Mouse (Mus musculus) mammary gland, adult 2 months (tissue): ENCODE results near the gene Tmie. TPM values are rescaled to one million over a fixed set of nuclear protein-coding genes. Genes with fewer than 3 reads are reported as not detected.

Experiments used
- polyA plus RNA-seq: library from polyadenylated mRNA; depleted of rRNA; stranded (reverse); fragments of >200 nt; gene quantifications from 2 replicates; pipeline ENCODE4 v1.2.3, GENCODE M21; 2012; ENCODE audit warnings: low replicate concordance; rRNA removed

Tmie gene
- polyA plus RNA-seq = 5.6 and 7.9 TPM in 2 replicates

DNA sequence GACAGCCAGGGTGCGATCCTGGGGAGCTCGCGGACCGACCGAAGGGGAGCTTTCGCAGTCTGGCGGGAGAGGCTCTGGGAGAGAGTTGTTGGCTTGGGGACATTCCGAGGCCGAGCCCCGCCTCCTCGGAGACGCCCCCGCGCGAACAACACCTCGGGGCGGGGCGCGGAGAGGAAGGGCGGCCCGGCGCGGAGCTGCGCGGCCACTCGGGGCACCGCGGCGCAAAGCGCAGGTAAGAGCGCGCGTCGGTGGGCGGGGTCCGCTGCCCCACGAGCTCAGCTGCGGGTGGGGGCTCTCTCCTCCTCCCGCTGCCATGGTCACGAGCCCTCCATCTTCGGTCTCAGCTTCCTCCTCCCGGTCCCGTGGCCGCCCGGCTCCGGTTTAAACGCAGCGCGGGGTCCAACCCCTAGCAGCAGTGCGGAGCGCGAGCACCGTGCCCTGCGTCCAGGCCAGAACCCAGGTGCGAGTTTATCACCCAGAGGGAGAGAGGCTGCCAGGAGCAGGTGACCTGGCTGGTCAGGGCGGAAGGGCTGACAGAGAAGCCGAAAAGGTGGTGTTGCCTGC is at the start of gene Tmie:
Gene Tmie (minus strand): TSS at position 116 of the 564 bp plus-strand sequence.

DNA sequence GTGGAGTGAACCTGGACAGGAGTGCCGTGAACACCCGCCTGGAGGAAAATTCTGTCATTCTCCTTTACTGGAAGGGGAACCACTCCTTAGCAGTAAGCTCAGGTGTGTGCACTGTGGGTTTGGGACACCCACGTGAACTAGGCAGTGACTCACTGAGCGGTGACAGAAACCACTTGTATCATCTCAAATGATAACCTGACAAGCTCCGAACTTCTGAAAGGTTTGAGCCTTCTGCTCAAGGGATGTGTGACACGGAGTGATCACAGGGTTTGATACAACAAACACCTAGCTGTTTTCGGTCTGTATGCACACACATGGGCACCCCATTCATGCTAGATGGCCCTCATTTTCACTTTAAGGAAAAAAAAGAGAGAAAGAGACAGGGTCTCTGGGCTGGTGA is 36.9 kb upstream of the Tmie start, which contains the start of gene Fam240a:
Gene Fam240a (minus strand): TSS at position 76 of the 400 bp plus-strand sequence.

DNA sequence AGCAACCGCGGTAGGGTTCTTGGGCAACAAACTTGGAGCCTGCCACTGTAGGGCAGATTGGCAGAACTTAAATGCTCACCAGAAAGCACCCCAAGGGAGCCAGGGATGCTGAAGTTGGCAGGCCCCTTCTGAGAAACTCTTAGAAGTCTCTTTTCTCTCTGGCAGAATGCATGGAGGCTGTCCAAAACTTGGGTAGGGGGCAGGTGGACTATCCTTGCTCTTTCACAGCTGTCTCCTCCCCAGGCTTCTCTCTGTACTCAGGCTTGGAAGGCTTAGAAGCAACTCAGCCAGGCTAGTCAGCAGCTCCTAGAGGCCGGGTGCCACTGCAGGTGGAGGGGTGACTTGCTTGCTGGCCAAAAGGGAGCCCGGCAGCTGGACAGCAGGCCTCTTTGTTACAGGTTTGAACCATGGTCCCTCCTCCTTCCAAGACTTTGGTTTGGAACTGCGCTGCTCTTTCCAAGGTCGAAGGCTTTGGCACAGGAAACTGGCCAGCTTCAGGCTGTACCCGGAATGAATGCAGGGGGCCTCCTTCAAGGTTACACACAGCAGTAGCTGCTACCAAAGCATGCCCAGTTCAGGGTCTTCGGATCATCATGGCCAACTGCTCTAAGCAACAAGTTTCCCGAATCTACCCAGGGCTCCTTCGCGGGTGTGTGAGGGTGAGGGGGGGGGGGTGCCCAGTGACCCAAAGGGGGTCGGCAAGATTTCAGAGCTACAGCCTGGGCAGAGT is 557 bp downstream of the Tmie start, which contains the start of gene Als2cl:
Gene Als2cl (plus strand): TSS at position 680 of the 730 bp plus-strand sequence.

DNA sequence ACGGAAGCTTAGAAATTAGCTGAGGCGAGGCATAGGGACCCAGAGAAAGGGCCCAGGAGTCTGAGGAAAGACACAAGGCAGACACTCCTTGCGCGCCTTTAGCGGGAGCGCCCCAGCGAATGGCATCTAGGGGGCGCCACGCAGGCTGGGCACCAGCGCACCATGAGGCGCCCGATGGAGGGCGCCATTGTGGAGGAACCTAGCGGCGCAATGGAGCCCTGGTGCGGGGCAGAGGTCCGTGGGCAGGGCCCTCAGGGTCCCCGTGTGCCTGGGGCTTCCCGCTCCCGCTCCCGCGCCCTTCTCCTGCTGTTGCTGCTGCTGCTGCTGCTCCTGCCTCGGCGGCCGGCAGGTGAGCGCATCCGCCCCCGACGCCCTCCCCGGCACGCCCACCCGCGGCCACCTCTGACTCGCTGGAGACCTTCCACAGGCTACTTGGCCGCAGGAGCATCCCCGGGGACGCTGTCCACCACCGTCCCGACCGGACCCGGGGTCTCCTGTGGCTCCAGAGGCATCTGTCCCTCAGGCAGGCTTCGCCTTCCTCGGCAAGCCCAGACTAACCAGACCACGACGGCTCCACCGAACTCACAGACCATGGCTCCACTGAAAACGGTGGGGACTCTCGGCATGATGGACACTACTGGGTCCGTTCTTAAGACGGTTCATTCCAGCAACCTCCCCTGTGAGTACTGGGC is 22.0 kb downstream of the Tmie start, which contains the start of gene Prss50:
Gene Prss50 (plus strand): TSS at position 187 of the 692 bp plus-strand sequence.

DNA sequence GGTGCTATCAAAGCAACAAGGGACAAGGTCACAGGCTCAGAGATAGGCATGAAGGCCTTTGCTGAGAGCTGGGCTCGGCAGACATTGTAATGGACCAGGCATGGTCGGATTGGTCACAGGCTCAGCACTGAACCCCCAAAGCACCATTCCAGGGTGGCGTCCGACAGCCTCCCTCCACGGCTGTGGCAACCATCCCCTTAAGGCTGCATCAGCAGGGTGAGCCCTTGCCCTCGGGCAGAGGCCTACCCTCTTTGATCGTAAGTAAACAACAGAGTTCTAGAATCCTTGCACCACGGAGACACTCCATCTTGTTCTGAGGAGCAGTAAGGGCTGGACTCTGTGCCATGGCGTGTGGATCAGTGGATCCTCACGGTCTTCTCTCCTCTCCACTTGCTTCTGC is 35.7 kb downstream of the Tmie start, which contains the start of gene Prss46:
Gene Prss46 (plus strand): TSS at position 301 of the 400 bp plus-strand sequence.

DNA sequence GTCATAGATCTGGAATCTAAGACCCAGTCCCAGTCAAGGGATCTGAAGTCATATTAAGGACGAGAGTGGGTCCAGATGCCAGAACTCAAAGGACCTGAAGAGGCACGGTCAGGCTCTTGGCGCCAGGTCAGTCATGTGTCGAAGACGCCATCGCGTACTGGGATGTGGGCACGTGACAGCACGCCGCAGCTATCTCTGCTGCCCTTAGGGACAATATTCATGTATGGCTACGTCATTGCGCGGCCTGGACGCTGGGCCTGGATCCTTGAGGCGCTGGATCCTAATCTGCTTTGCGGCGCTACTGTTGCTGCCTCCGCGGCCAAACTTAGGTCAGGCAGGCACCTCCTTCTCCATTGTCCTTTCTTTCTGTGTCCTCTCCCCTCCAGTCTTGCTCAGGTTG is 45.5 kb downstream of the Tmie start, which contains the start of gene Prss45:
Gene Prss45 (plus strand): TSS at position 178 of the 400 bp plus-strand sequence.

DNA sequence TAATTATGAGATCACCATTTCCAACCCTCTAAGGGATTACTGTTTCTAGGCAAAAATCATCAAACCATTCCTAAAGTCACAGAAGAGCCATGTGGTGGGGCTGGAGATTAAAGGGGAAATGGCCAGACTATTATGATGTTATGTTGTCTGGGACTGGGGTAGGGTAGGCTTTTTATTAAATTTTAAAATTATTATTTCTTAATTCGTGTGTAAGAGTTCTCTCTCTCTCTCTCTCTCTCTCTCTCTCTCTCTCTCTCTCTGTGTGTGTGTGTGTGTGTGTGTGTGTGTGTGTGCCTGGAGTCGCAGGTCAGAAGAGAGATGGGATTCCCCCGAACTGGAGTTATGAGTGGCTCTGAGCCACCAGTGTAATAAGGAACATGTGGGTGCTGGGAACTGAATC is 53.5 kb downstream of the Tmie start, which contains the start of gene Prss43:
Gene Prss43 (plus strand): TSS at position 301 of the 400 bp plus-strand sequence.

Other genes starting within 250 kb of the Tmie start
- gene Nbeal2, start 226.0 kb downstream of the Tmie start, polyA plus RNA-seq = 43.4 and 66.9 TPM in 2 replicates
- 70.4 and 96.1 TPM in 2 replicates for gene Ccdc12, start 223.6 kb downstream of the Tmie start, polyA plus RNA-seq
- gene Myl3, start 138.3 kb downstream of the Tmie start, polyA plus RNA-seq = 1.2 and 7.3 TPM in 2 replicates
- 93.3 and 128 TPM in 2 replicates for gene Pth1r, start 133.0 kb downstream of the Tmie start, polyA plus RNA-seq
- gene Prss42, start 81.9 kb downstream of the Tmie start, polyA plus RNA-seq = not detected in 2 replicates
- gene Prss44, start 66.1 kb downstream of the Tmie start, polyA plus RNA-seq = not detected in 2 replicates
- gene Prss43, start 53.4 kb downstream of the Tmie start, polyA plus RNA-seq = 0.04 TPM in 1 of 2 replicates, not detected in the other
- gene Prss45, start 45.5 kb downstream of the Tmie start, polyA plus RNA-seq = not detected in 2 replicates
- gene Prss46, start 35.6 kb downstream of the Tmie start, polyA plus RNA-seq = not detected in 2 replicates
- 0.07 TPM in 1 of 2 replicates, not detected in the other for gene Prss50, start 22.1 kb downstream of the Tmie start, polyA plus RNA-seq
- gene Als2cl, start 243 bp downstream of the Tmie start, polyA plus RNA-seq = 63.3 and 112 TPM in 2 replicates
- not detected in 2 replicates for gene Fam240a, start 36.7 kb upstream of the Tmie start, polyA plus RNA-seq
- gene Tdgf1, start 66.0 kb upstream of the Tmie start, polyA plus RNA-seq = 0.11 and 0.17 TPM in 2 replicates
- gene Lrrc2, start 71.4 kb upstream of the Tmie start, polyA plus RNA-seq = 4.2 TPM in 1 of 2 replicates, not detected in the other
- 5.4 and 9.1 TPM in 2 replicates for gene Rtp3, start 110.5 kb upstream of the Tmie start, polyA plus RNA-seq
- gene Ltf, start 139.2 kb upstream of the Tmie start, polyA plus RNA-seq = 41.0 and 80.0 TPM in 2 replicates
- gene Ccrl2, start 177.4 kb upstream of the Tmie start, polyA plus RNA-seq = 4.3 and 7.2 TPM in 2 replicates
- 11.5 and 19.9 TPM in 2 replicates for gene Lrrfip2, start 237.5 kb upstream of the Tmie start, polyA plus RNA-seq